Mouse (Mus musculus) E14TG2a.4 (cell line): ENCODE results near the gene Gad2.

Source experiments
- CTCF ChIP-seq: conservative IDR thresholded peaks from 2 replicates; pipeline ENCODE4 v1.5.1; 2014; ENCODE audit warnings: low read length
- NANOG ChIP-seq: IDR thresholded peaks from 2 replicates; pipeline ENCODE4 v1.6.1; 2014; ENCODE audit warnings: borderline replicate concordance, low read length, mixed read lengths

DNA sequence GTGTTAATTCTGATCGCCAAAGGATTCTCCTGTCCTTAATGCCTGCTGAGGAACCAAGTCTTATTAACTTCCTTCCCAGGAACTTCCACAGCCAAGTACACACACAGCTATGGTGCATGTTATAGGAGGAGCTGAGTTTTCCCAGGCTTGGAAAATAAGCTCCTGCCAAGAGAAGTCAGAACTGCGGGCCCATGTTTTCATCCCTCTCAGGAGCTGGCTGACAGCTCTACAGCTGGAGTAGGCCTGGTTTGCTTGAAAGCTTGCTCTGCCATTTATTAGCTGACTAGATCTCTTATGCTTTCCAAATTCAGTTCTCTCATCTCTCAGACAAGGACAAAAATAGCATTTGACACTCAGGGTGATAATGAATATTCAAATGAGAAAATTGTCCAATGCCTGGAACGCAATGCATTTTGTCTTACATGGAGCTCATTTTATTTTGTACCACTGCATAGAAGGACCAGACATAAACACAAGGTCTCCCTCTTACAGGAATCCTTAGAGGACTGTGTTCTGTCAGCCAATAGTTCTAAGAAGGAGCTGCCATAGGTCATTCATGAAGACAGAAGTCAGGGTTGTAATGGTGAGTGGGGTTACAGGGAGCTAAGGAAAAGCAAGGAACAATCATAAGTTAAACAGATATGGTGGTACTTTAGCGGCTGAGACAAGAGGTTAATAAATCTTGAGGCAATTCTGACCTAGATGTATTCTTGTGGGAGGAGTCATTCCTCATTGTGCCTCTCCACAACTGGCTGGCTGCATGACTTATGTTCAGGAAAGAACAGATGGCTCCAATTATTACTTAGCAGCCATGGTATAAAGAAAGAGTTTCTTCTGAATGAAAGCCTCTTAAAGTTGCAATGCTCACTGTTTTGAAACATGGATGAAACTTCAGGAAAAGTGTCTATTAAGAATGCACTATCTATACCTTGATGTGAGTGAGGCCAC is 83.0 kb downstream of the Gad2 start:
- TF ChIP-seq CTCF (no peak), NANOG (no peak)
